Mouse (Mus musculus) cerebellum, postnatal 25 days (tissue): ENCODE results near the gene Rgs8.

ENCODE experiments used
- DNase-seq, 2 experiments: peaks; one replicate each; pipeline ENCODE4 v3.0.0; 2021; ENCODE audit warnings: mixed read lengths in 2 of 2

The Rgs8 gene

DNA sequence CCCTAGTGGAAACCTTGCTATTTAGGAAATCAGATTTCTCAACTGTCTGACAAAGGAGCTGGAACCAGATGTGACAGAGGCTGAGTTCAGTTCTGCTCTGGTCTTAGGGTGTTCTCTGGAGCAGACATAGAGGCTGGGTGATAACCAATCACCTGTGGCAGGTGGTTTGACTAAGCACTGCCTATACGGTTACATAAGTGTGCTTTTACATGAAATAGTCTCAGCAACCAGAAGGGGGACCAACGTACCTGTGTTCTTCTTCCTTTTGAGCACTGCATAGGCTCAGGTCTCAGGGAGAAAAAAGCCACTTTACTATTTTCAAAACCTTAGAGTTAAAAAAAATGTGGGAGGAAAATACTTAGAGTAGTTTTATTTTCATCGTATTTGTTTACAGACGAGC is 22.8 kb downstream of the Rgs8 start:
- peak in 1 of 2 experiments; percentile 33 for DNase-seq

DNA sequence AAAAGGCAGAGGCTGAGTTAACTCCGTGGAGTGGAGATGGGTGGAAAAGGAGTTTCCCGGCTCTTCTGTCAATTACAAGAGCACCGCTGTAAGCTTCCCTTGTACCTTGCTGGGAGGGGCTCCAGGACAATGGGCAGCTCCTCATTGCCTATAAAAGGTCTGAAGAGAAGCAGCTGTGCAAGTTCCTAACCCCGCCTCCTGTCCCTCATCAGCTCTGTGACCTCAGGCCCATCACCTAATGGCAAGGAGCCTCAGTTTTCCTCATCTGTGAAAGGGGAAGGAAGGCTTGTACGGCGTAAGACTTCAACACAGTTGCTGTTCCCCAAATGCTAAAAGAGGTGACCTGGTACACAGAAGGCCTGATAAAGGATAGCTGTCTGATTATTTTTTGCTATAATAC is 24.8 kb downstream of the Rgs8 start:
- DNase-seq = no peak

DNA sequence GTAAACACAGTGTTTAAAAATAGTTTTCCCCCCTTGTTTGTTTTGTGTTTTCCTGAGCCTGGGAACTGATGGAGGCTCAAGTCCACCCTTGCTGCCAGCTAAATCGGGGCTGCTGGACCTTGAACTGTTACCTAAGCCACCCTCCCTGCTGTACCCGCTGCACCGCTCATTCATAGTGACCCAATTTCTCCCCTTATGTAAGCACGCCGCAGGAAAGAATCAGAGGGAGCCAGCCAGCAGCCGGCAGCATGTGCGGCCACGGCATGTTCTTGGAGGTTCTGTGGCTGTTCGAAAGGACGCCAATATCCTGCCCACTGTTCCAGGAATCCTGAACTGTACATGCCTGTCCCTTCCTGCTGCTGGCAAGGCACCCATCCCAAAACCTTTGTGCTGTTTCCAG is 26.3 kb downstream of the Rgs8 start:
- peak; percentile 92 to 93 for DNase-seq

DNA sequence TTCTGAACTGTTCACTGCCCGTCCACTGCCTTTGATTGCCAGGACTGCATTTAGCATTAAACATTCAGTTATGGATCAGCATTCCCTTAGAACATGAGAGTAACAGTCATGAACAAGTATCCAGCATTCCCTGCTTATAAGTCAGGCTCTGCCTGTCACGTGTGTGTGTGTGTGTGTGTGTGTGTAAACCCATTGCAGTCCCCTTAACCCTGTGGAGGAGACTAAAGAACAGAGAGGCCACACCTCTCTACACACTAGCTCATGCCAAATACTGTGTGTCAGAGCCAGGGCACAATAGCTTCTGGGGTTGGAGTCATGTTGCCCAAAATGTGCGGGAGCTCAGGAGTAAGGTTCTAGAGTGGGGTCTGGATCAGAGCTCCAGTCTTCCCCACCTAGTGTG is 26.8 kb downstream of the Rgs8 start:
- DNase-seq = peak in 1 of 2 experiments; percentile 32

DNA sequence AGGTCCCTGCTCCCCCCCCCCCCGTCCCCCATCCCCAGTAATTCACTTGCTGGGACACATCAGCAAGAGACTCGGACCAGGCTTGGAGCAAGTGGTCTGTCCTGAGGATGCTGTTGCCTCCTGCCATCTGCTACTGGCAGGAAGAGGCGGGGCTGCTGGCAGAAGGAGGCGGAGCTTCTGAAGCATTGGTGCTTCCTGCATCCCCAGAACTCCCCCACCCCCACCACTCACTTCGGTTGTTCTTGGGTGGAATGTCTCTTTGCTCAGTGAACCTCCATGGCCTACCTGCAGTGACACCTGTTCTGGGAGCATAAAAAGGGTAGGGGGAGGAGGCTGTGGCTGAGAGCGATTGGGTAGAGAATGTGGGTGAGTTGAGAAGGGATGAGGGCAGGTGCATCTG is 27.5 kb downstream of the Rgs8 start:
- peak; percentile 43 to 55 for DNase-seq

DNA sequence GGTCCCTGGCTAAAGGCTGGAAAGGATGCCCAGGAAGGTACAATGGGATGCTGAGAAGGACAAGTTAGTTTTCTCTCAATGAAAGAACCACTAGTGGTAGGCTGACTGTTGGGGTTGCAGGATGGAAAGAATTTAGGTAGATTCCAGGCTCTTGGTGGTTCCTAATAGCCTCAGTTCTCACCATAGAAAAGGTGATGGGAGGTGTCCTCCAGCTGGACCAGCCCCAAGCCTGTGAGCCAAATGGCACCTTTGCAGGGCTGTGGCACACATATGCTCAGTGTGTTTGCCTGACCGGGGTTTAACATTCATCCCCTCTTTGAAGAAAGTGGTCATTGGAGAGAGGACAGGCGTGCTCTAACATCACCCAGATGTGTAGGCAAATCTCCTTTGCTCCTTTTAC is 28.2 kb downstream of the Rgs8 start:
- peak; percentile 80 to 87 for DNase-seq

DNA sequence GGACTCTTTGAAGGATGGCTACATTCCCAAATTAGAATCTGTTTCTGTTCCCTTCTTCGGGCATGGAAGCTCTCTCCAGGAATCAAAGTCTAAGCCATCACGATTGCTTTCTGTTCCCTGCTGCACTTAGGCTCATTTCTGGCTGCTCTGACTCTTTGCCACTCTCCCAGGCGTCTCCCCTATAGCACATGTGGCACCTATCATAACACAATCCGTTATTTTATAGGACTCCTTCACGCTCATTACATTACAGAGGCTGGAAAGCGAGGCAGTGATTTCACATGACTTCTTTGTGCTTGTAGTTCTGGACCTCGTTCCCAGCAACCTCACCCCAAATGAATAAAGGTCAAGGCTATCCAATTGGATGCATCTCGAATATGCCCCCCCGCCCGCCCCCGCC is 30.4 kb downstream of the Rgs8 start:
- no peak for DNase-seq

DNA sequence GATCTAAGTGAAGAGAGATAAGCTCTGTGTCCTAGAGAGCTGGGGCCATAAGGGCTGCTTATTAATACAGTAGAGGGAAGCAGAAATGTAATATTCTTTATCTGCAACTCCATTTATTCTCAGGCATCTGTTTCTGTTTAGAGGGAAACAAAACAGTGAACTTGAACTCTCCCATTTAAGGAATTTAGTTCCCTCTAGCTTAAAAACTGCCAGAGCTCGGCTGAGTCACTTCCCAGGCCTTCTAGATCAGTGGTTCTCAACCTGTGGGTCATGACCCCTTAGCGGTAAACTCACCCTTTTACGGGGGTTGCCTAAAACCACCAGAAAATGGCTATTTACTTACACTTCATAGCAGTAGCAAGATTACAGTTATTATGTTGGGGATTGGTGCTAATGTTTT is 32.8 kb downstream of the Rgs8 start:
- no peak for DNase-seq

DNA sequence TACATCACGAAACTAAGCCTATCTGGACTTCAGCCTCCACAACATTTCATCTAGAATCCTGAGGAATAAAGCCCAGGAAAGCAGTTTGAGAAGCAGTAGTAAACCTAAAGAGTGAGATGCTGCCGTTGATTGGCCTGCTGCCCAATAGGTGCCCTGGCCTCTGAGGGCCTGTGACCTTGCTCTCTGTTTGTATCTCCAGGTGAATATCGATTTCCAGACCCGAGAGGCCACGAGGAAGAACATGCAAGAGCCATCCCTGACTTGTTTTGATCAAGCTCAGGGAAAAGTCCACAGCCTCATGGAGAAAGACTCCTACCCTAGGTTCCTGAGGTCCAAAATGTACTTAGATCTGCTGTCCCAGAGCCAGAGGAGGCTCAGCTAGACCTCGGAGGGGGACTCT is 39.7 kb downstream of the Rgs8 start:
- DNase-seq = peak in 1 of 2 experiments; percentile 35

DNA sequence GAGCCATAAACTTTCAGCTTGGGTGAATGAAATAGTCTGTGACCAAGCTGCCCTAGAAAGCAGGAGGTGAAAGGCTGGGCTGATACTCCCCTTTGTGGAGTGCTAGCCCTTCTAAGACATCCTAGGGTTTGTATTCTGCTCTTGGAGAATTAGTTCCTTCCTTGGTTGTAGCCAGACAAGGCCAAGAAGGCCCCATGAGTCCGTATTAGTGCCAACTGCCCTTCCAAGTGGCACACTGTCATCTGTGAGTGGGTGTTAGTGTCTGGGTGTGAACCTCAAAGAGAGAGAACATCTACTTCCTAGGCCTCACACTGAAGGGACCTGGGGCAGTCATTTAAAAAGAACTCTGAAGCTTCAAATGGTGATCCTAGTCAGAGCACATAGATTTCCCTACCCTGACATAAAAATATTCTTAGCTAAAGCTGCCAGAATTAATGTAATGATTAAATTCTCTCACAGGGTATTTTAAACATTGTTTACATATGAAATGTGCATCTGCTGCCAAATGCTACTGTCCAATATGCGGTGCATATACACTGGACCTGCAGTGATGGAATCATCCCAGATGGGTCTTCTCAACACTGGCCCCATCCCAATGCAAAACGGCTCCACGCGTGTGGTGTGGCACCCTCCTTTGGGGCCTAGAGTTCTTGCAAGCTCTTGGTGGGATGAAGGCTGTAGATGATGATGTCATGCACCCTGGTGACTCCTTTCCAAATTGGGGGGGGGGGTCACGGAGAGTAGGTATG is 41.7 kb downstream of the Rgs8 start:
- peak; percentile 30 to 49 for DNase-seq

DNA sequence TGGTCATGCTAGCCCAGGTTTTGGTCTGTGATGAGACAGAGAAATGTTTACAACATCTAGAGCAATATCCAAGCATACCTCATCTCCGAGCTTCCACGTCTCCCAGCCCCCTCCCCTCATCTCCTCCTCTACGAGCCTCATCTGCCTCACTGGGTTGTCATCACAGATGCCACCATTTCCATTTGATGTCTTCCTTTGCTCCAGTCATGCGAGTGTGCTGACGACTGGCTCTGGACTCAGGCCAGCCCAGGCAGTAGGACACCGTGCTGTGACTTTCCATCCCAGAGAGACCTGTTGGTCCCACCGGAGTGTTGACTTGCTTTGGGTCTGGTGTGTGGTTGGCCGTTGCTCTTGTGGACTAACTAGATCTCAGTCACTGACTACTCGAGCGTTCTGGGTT is 42.6 kb downstream of the Rgs8 start:
- DNase-seq = no peak

DNA sequence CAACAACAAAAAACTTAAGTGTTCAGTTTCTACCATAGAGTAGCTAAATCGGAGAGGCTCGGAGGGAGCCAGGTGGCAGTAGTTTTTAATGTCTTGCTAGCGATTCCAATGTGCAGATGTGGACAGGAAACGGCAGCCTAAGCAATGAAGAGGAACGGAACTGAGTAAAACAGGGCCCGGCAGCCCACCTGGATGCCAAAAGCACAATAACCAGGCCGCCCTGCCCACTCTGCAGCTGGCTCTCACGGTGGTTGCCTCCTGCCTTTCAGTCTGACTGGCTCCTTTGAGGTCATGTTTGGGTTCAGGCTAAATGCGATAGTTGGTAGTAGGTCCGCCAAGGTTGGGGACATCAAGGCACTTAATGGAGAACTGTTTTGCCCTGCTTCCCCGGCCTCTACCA is 43.3 kb downstream of the Rgs8 start:
- DNase-seq = no peak

DNA sequence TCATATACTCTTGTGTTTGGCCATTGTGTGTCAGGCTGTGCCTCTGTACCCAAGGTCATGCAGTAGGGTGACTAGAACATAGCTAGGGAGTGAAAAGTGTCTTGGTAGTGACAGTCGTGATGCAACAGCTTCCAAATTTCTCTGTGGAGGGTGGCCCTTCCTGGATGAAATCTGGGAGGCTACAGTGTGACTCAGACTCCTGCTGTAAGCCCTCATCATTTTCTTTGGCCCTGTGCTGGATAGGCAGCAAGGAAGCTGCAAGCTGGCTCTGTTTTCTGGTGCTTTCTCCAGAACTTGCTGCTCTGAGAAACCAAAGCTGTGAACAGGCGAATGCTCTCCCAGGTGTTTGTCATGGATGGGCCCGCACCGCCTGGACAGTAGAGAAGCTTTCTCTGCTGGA is 43.7 kb downstream of the Rgs8 start:
- no peak for DNase-seq

DNA sequence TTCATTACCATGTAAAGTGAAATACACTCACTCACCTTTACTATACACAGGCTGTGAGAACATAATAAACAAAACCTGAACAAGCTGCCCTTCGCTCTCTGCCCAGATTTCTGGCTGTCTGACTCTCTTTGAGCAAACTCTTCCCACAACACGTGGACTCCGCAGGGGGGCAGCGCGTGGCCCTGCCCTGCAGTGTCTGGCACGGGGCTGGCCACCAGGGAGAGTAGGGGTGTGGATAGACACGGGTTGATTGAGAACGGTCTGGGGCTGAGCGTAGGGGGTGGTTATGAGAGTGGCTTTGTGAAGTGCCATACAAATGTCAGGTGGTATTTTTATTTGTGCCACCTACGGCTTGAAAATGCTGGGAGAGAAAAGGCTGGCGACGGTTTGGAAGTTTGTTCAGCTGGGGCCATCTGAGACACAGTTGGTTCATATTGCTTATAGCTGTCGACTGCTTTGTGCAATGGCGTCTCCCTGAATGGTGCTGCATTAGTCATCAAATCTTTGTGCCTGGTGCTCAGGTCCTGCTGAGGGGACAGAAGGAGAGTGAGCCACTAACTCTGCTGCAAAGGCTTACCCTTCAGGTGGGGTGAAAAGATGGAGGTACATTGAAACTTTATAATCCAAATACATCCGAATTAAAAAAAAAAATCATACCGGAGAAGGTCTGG is 44.9 kb downstream of the Rgs8 start:
- peak; percentile 69 to 81 for DNase-seq

DNA sequence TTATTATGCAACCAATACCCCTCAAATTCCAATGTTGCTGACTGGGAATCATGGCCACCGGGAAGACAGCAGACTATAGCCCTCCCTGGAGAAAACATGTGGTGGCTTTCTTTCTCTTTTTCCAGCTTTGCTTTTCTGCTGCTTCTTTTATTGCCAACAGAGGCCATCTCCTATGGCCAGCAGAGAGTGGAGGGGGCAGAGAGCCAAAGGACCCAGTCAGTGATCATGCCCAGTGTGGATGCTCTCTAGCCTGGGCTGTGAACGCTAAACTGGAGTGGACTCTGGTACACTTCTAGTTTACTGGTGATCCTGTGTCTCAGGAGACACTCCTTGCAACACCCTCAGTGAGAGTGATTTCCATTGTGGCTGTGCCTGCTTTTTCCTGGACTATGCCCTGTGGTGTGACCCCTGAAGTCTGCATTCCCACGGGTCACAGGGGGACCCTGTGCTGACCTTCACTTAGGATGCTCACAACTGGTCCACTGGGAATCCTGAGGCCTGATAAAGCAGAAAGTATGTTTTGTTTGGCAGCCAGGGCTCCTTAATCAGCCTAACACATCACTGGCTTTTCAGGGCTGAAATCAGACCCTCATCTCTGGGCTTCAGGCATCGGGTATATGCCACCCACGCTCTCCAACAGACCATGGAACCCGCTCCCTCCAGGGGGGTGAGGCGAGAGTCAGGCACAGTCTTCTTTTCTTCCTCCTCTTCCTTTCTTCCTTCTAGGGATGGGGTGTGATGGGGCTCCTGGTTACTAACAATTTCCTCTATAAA is 45.7 kb downstream of the Rgs8 start:
- DNase-seq = peak in 1 of 2 experiments; percentile 45

DNA sequence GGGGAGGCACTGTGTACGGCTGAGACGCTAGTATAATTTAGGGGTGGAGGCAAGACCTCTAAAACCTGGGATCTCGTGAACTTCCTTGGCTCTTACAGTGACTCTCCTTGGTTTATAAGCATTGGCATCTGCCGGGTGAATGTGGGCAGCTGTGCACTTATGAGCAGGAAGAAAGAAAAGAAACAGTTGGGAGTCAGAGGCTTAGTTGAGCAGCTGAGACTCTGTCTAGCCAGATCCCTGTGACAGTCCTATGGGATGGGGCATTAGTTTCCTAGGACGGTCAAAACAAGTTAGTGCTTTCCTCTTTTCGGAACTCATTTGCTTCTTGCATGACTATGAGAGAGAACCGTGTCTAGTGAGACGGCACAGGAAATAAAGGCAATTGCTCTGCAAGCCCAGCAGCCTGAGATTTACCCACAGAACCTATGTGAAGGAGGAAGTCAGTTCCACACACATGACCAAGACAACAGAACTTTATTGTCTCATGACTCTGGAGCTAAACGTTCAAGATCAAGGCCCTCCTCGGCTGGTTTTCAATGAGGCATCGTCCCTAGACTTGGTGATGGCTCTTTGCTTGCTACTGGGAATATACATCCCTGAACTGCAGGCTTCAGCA is 47.7 kb downstream of the Rgs8 start:
- no peak for DNase-seq

DNA sequence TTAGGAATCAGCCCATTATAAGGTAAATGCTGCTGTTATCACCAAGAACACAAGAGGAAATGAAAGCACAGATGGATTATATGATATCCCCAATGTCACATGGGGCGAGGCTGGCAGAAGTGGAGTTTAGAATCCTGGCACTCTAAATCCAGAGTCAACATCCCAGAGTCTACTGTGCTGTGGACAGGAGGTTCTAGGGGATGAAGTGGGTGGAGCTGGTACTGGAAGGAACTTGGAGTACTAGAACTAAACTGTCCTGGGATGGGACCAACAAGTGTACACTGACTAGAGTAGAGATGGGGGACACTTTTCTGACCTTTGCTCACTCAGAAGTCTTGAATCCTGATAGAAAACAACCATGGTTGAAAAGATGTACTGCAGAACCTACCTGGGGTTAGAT is 48.6 kb downstream of the Rgs8 start:
- DNase-seq = no peak

DNA sequence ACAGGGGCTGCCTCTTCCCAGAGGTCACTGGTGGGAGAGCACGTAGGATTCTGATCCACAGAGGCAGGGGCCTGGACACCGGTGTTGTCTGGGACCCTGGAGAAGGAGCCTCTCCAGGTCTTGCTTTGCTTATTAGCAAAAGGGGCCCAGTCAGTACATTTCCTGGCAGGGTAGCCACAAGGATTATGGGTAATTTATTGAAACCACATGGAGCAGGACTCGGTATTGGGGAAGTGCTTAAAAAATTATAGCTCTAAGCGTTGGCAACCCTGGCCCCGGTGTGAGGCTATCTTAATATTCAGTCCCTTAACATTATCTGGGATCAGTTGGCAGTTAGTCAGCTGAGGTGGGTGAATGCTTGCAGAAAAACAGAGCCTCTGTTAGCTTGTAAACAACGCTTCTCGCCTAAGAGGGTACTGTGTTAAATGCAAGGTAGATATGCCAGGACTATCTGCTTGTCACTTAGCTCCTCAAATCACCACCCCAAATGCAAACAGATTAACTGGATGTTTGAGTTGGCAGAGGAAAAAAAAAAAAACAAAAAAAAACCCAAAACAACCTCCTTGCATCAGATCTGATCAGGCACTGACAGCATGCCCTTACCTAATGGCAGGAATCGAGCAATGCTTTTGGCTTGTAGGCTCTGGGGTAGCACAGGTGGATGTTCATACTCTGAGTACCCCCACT is 49.5 kb downstream of the Rgs8 start:
- no peak for DNase-seq

DNA sequence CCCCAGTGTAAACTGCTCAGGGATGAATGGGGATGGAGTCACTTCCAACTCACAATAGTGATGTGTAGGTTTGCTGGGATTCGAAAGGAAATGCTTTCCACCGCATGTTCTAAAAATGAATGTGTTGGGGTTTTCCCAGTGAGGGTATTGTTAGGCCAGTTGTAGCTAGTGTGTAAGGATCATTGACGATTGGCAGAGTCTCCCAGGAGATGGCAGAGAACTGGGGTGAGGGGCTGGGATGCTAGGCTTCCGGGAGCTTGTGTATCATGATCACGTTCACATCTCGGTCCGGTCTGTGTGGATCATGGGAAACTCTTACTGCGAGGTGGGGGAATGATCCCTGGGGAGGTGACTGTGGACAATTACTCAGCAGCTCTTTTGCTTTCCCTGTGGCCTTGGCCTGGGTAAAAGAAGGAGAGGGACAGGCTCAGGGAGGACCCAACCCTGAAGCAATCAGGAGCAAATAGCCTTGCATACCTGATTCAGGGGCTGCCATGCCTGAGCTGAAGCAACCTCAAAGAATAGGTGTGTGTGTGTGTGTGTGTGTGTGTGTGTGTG is 50.1 kb downstream of the Rgs8 start:
- no peak for DNase-seq

DNA sequence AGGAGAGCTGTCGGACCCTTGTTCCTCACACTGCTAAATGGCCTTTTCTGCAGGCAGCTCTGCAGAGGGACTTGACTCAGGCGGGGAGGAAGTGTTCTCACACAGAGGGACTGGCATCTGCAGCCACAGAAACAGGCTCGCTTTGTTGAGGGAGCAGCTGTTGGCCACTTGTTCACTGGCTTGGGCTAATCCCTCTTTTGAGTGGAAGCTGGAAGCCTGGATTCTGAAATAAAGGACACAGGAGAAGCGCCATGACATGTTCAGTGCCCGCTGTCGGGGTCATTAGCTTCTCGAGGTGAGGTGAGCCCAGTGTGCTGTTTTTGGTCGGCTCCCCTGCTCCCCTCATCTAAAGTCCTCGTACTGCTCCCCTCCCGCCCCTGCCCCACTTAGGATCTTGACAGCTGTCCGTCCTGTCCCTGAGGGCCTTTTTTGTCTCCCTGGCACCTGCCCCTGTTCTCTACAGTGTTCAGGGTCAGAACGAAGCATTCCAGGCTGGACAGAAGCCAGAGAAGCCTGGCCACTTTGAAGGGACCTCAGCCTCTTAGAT is 50.7 kb downstream of the Rgs8 start:
- DNase-seq = no peak

DNA sequence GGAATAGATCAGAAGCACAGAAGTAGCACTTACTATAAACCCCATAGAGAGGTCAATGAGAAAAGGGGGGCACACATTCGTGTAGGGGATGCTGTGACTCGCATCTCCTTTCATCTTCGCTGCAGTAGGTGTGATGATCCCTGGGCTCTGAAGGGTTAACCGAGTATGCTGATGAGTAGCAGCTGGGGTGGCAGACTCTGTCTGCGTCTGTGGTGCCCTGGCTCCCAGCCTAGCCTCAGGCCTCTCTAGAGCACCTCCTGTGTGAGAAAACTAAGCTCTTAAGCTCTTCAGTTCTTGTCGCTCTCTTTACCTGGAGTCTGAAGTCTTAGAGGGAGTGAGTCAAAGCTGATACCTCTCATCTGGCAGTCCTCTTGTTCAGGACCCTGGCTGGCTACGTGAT is 51.3 kb downstream of the Rgs8 start:
- DNase-seq = no peak

DNA sequence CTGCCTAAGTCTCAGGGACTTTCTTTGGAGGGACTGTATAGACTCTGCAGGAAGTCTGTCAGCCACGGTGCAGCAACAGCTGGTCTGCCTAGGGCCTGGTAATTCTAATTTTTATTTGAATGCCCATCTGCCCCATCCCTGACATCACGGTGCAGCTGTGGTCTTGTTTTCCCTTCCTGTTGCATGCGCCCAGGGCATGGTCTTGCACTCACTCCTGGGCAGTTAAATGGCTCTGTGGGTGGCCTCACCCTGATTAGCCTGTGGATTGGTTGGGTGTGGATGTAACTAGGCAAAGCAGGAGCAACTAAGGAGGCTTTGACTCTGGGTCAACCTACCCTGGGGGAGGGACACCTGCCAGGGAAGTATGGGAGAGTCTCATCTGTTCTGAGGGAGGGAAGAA is 52.2 kb downstream of the Rgs8 start:
- no peak for DNase-seq
